Mouse (Mus musculus) adrenal gland, adult (tissue): ENCODE results near the gene Gm5728.
"Not testable (repeated sequence)": the region's sequence is repeated elsewhere in the genome, so short reads cannot be mapped to it uniquely, and the experiment has no call there.

Experiments
- DNase-seq, 2 experiments: peaks; one replicate each; pipeline ENCODE4 v3.0.0; 2022 to 2023; ENCODE audit warnings: low spot score in 1 of 2; ENCODE audit not compliant: inconsistent age in 2 of 2

Gm5728 gene

DNA sequence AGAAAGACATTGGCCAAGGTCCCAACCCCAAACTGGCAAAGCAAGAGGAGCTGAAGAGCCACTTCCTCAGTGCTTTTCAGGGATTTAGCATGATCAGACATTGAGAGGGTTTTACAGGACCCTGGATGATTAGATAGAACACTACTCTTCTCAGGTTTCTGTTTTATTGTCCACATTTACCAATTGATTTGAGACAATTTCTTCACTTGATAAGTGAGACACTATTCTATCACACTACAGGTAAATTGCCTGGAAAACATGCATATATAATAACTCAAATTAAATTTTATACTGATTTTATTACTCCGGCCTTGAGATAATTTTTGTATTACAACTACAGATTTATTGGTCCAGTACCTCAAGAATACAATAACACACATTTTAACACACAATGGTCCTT is at the start of gene Gm5728:
Gene Gm5728 (minus strand): TSS at position 101 of the 400 bp plus-strand sequence.
- not testable (repeated sequence) for DNase-seq

DNA sequence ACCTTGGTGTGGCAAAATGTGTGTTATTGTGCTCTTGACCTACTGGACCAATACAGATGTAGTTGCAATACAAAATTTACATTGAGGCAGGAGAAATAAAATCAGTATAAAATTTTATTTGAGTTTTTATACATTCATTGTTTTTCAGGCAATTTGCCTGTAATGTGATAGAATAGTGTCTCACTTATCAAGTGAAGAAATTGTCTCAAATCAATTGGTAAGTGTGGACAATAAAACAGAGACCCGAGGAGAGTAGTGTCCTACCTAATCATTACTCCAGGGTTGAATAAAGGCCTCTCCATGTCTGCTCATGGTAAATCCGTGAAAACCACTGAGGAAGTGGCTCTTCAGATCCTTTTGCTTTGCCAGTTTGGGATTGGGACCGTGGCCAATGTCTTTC is 42.4 kb upstream of the Gm5728 start, which contains the start of gene Vmn1r100:
Gene Vmn1r100 (plus strand): TSS at position 301 of the 400 bp plus-strand sequence.
- DNase-seq: not testable (repeated sequence)

- not testable (repeated sequence) for DNase-seq
These were observed 41.2 kb downstream of the Gm5728 start, which contains the start of gene Gm4133 for GRCm38 (mm10) chr7:20333965-20334364. Gm4133 (minus strand) TSS chr7:20334065.
